Mouse (Mus musculus) retina, adult 2 months (tissue): Measurements from ENCODE around the gene Hist1h4c.
"Not testable (repeated sequence)": the region's sequence is repeated elsewhere in the genome, so short reads cannot be mapped to it uniquely, and the experiment has no call there.

Source experiments
- DNase-seq: peaks from one replicate; pipeline ENCODE4 v3.0.0-alpha.2; 2012; ENCODE audit warnings: low read depth, low spot score

Gene Hist1h4c

DNA sequence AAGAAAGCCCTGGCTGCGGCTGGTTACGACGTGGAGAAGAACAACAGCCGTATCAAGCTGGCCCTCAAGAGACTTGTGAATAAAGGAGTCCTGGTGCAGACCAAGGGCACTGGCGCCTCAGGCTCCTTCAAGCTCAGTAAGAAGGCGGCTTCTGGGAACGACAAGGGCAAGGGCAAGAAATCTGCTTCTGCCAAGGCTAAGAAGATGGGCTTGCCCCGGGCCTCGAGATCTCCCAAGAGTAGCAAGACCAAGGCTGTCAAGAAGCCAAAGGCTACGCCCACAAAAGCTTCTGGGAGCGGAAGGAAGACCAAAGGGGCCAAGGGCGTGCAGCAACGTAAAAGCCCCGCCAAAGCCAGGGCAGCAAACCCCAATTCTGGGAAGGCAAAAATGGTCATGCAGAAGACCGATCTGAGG, 2.2 kb downstream of the Hist1h4c start:
- DNase-seq: no peak

- DNase-seq: no peak
These were observed 2.7 kb downstream of the Hist1h4c start, which contains the start of gene Hist1h1t for GRCm38 (mm10) chr13:23695514-23695913. Gene Hist1h1t, plus strand, starts transcription at chr13:23695814.

GRCm38 (mm10) chr13:23694956-23695355, 3.3 kb downstream of the Hist1h4c start:
- no peak for DNase-seq

- no peak for DNase-seq
These were observed 4.3 kb downstream of the Hist1h4c start for GRCm38 (mm10) chr13:23693856-23694440.

GRCm38 (mm10) chr13:23689459-23689858, 8.8 kb downstream of the Hist1h4c start:
- DNase-seq: no peak

DNA sequence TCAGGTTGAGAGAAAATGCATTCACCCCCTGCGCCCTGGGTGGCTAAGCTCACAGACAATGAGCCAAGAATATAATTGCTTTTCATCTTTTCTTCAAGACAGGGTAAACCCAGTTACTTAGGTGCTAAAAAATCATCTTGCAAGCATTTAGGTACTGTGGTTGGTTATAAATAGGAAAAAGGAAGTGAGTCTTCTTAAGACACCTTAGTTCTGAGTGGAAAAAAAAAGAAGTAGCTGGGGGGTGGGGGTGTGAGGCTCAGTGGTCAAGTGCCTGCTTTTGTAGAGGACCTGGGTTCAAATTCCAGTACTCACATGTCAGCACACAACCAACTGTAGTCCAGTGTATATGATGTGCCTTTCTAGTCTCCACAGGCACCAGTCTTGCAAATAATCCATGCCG, 9.3 kb downstream of the Hist1h4c start:
- DNase-seq: no peak

DNA sequence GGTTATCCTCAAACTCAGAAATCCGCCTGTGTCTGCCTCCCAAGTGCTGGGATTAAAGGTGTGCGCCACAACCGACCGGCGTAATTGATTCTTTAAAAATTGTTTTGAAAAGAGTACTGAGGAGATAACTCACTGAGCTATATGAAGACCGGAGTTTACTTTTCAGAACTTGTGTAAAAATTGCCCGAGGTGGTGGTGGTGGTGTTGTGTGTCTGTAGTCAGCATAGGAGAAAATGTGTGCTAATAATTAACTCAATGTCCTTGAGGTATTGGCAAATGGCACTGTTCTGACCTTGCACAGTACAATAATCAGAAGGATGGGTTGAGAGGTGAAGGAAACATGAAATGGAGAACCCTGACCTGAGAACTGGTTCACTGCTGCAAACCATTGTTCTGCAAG, 10.3 kb downstream of the Hist1h4c start:
- DNase-seq: no peak

DNA sequence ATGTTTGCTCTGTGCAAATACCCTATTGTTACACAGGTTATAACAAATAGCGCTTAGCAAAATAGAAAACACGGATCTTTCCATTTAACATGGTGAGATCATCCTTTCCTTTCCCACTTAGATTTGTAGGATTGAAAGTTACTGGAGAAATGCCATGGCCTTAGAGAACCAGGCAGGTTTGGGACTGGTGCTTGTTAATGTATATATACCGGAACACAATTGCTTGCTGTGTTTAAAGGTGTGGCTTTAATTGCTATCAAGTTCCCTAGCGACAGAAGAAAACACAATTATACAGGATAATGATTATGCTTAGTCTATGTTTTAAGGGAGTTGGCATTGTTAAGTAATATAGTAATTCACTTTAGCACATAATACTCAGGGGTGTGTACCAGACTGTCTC, 11.1 kb downstream of the Hist1h4c start:
- DNase-seq: no peak

- no peak for DNase-seq
These were observed 12.3 kb downstream of the Hist1h4c start for GRCm38 (mm10) chr13:23685966-23686365.

DNA sequence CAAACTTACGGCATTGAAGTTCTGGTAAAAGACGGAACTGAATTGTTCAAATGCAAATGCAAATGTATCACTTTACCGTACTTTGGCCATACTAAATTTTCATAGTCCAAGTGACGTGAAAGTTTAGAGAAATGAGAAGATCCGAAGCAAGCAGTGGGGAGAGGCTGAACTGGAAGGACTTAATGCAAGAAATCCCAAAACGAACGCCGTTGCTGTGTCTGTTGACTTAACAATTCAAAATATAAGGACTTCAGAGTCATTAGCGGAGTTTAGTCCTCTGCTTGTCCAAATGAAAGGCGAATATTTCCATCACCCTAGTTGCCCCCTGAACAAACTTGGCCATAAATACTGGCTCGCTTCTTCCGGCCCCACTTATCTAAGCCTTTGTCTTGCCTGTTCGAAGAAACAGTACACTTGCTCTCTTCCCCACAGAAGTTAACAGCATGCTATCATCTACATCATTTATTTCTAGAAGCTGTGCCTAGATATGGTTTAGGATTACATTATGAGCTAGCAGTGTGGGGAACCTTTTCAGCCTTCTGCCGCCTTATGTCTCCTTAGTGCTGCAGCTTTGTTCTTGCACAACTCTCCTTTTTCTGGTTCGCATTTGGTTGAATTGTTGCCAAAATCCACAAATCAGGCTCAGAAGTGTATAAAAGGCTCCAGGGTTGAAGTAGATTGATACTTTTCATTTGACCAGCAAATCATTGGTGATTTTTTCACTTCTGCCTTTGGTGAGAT, 13.0 kb downstream of the Hist1h4c start:
- no peak for DNase-seq

DNA sequence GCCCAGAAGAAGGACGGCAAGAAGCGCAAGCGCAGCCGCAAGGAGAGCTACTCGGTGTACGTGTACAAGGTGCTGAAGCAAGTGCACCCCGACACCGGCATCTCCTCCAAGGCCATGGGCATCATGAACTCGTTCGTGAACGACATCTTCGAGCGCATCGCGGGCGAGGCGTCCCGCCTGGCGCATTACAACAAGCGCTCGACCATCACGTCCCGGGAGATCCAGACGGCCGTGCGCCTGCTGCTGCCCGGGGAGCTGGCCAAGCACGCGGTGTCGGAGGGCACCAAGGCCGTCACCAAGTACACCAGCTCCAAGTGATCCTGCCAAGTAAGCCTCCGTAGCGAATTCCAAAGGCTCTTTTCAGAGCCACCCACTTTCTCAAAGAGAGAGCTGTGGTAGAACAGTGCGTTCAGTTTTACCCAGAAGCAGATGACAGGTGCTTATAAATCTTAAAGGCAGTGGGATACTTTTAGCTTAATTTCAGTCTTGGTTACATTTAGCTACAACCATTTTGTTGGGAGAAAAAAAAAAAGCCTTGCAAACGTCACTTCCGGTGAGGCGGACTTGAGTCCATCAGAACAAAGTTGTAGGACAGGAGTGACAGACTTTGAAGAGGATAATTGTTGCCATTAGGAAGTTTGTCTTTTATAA, 13.8 kb downstream of the Hist1h4c start:
- DNase-seq: peak; percentile 57

DNA sequence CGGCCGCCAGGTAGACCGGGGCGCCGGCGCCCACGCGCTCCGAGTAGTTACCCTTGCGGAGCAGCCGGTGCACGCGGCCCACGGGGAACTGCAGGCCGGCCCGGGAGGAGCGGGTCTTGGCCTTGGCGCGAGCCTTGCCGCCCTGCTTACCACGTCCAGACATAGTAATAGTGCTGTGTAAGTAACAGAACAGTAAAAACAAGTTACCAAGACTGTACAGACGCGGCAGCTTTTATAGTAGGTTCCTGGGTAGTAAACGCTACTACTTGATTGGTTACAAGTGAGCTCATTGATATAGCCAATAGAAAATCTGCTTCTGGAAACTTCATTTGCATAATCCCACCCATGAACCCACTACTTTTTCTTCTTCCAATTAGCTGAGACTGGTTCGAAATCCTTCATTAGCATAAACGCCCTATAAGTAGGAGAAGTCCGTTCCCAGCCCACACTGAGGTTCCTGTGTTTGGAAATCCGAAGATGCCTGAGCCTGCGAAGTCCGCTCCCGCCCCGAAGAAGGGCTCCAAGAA, 14.4 kb downstream of the Hist1h4c start, which contains the start of the genes Hist1h2ac and Hist1h2bc:
TSS of gene Hist1h2ac (minus strand) at position 194 of the 527 bp plus-strand sequence.
TSS of gene Hist1h2bc (plus strand) at position 445 of the 527 bp plus-strand sequence.
- DNase-seq: peak; percentile 97

DNA sequence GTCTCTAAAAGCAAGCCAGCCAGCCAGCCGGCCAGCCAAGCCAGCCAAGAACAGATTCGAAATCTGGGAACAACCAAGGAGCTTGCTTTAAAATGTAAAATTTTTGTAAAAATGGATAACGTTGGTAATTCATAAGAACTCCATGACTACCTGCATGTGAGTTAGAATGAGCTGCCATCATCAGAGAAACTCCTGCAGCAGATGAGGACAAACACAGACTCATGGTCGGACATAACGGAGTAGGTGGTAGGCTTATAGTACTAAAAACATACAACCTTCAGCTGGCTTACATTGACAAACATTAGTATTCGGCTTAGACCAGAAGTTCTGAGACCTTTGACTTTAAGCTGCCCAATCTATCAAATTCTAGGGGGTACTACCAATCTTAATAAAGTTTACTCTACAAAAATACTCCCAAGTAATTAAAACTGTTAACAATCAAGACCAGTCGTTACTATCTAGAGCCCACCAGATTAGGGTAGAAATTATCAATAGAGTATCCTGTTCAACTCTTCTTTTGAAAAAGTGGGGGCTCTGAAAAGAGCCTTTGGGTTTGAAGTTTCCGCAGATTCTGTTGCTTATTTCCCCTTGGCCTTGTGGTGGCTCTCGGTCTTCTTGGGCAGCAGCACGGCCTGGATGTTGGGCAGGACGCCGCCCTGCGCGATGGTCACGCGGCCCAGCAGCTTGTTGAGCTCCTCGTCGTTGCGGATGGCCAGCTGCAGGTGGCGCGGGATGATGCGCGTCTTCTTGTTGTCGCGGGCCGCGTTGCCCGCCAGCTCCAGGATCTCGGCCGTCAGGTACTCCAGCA, 15.1 kb downstream of the Hist1h4c start:
- not testable (repeated sequence) for DNase-seq

- no peak for DNase-seq
These were observed 15.7 kb downstream of the Hist1h4c start for GRCm38 (mm10) chr13:23682623-23682946.

DNA sequence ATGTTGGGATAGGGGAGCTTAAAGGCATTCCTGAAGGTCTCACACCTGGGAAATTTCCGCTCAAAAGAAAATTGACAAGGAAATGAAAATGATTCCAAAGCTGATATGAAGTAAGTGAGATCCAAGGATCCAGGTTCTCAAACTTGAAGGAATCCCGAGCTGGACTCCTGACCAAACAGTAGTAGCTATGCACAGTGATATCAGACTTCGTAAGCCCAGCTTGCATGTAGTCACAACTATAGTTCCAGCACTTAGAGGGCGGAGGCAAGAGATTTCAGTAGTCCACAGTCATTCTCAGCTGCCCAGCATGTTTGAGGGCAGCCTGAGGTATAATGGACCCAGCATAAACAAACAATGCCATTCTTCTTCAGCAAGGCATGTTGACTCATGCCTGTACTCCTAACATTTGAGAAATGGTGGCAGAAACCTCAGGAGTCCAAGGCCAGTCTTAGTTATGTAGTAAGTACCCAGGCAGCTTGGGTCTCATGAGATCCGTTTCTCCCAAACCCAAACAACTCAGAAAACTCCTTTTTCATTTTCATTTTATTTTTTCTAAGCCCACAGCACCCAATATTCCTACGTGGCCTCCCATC, 16.2 kb downstream of the Hist1h4c start:
- DNase-seq: no peak

DNA sequence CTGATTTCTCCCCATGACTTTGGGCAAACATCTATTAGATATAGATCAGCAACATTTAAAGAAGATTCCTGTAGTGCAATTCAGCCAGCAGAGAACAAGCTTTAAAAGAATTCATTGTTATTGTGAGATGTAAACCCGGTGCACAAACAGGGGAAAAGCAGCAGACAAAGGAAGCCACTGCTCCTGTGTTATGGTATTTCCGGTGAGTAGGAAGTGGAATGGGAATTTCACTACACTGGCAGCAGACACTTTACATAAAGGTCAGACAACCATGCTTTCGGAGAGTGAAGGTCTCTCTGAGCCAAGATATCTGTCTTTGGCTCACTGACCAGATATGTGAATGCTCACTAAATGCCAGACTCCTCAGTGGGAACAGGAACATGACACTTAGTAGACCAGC, 35.7 kb downstream of the Hist1h4c start:
- DNase-seq: no peak

DNA sequence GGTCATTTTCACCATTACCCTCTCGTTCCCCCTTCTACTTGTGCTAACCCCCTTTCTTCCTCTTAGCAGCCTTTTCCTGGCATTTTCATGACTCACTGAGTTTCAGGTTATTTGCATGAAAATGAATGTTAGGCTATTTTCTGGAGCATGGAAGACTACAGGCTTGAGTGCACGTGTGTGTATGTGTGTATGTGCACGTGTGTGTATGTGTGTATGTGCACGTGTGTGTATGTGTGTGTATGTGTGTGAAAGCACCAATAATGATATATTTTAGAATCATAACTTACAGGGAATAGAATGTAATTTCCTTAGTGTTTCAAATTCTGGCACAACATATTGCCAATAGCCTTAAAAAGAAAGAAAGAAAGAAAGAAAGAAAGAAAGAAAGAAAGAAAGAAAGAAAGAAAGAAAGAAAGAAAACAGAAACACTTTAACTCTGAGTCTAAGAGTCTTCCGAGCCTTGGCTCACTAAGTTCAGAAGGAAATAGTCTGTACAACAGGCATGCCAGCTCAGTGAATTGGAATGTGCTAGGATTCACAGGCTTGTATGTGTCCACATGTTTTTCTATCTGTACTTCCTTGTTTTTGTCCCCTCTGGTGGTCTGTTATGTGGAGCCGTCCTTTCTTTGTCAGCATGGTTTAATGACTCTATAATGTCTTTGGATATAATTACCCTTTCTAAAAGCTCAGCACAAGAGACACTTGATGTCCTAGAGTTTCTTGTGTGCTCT, 38.5 kb downstream of the Hist1h4c start:
- DNase-seq: no peak
